Mouse (Mus musculus): ENCODE measurements around the gene Gm10638. TPM values are rescaled to one million over a fixed set of nuclear protein-coding genes. Genes with fewer than 3 reads are reported as not detected.

Gm10638 gene
- polyA plus RNA-seq, 1 experiment from 2014 or later: 10.6 TPM

DNA sequence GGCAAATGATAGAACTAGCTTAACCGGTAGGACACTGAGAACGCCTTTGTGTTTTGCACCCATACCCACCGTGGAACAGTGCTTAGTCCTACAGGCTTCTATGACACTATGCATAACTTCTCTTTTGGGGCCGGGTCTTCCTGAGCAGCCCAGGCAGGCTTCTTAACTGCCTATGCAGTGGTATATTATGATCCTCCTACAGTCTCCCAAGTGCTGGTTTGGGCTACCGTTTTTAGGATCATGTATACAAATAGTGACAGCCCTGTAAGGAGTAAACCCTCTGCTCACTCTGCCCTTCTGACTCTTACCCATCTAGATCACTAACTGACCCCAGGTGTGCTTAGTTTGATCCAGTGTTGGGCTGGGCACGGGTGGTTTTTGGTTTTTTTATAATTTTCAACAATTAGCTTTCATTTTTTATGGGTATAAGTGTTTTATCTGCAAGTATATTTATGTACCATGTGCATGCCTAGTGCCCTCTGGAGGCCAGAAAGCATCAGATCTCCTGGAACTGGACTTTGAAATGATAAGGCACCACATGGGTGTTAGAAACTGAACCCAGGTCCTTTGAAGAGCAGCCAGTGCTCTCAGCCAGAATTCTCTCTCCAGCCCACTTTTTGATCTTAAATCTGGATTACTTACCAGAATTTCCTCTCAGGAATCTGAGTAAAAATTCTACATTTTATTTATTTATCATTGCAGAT lies 24.6 kb upstream of the Gm10638 start:
- no peaks in the 10 kb centered on the region for H3K9me3 ChIP-seq (replicated peaks)
- WGBS: 97% methylated on average over 6 of the region's 6 CpGs
- H3K36me3 ChIP-seq: peaks cover 38% of the 10 kb centered on the region
- H3K4me3 ChIP-seq: no peak overlapping the region
- H3K9ac ChIP-seq: no peak overlapping the region
- ATAC-seq (ENCODE audit: low FRiP score): no peak
- H3K4me2 ChIP-seq (replicated peaks): no peak overlapping the region
- no peak overlapping the region for H3K27ac ChIP-seq
- H3K27me3 ChIP-seq: no peaks in the 10 kb centered on the region
- no peaks in the 10 kb centered on the region for H3K4me1 ChIP-seq

DNA sequence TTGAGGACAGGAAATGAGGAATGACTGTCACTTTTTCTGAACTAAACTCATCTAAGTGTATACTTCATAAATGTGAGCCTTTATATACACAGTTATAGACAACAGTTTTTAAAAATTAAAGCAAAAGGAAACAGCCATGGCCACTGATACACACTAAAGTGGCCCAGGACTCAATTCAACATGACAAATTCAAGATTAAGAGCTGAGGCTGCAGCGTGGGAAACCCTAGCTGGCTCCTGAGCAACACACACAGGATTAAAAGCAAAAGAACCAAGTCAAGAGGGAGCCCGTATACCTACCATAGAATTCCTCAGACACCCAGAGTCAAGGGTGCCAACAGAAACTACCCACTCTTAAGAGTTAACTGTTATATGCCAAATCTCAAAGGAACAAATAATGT lies 24.0 kb upstream of the Gm10638 start:
- no peak overlapping the region for H3K27ac ChIP-seq
- H3K4me2 ChIP-seq (replicated peaks): no peak overlapping the region
- H3K27me3 ChIP-seq: no peaks in the 10 kb centered on the region
- H3K4me3 ChIP-seq: no peak overlapping the region
- peaks cover 38% of the 10 kb centered on the region for H3K36me3 ChIP-seq
- H3K4me1 ChIP-seq: no peaks in the 10 kb centered on the region
- 89% methylated on average over 2 of the region's 2 CpGs for WGBS
- no peaks in the 10 kb centered on the region for H3K9me3 ChIP-seq (replicated peaks)
- H3K9ac ChIP-seq: no peak overlapping the region
- ATAC-seq (ENCODE audit: low FRiP score): no peak

DNA sequence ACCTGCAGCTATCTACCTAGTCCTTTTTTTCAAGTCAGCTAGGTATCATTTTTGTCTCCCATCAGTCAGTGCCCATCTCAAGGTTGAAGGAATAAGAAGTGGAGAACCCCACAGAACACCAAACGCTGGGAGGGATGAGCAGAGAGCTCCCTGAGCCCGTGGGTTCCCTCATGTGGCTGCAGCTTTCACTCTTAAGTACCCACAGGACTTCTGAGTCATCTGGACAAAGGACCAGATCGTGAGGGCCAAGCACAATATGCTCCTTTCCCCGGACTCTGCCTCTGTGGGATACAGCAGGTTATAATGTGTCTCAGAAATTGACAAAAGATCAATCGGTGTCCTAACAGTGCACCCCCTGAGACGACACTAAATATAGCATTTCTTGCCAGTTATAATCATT lies 18.5 kb upstream of the Gm10638 start:
- ATAC-seq (ENCODE audit: low FRiP score): no peak
- Histone ChIP-seq H3K4me1 (peaks cover 22% of the 10 kb centered on the region), H3K4me3 (no peak overlapping the region), H3K36me3 (peaks cover 17% of the 10 kb centered on the region; the same call in 1 of the 2 replicates), H3K27me3 (no peaks in the 10 kb centered on the region), H3K27ac (no peak overlapping the region; the same call in 1 of the 2 replicates), H3K4me2 (replicated peaks) (no peak overlapping the region), H3K9ac (no peak overlapping the region), H3K9me3 (replicated peaks) (no peaks in the 10 kb centered on the region)
- 80% methylated on average over 6 of the region's 6 CpGs for WGBS

DNA sequence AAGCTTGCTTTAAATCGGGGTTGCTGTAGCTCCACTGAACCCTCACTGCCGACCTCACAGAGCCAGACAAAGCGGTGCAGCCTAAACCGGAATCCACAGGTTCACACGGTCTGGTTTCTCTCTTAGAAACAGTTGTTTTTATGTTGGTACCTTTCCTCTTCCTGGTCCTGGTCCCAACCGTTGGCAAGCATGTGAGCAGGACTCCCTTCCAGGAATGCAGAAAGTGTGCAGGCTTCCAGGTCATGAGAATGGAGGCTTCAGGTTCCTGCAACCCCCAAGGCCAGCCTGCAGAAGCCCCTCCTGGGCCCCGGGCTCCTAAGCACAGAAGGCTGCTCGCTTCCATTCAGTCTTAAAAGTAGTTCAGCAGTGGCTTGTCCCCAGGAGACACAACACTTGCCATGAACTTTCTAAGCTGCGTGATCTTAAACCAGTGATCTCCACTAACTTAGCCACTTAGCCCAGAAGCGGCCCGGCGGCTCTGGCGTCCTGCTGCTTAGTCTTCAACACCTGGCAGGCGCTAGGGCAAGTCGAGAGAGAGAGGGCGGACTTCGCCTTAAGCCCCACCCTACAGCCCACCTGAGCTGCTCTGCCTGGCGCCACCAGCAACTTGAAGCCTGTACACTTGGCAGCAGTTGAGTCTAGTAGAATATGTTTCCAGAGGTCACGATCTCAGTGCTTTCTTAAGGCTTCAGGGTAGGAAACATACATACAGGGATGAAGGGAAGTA lies 17.1 kb upstream of the Gm10638 start:
- Histone ChIP-seq H3K9me3 (replicated peaks) (no peaks in the 10 kb centered on the region), H3K4me2 (replicated peaks) (no peak overlapping the region), H3K36me3 (peaks cover 11% of the 10 kb centered on the region; the same call in 1 of the 2 replicates), H3K27ac (no peak overlapping the region), H3K4me3 (no peak overlapping the region), H3K9ac (no peak overlapping the region), H3K27me3 (no peaks in the 10 kb centered on the region), H3K4me1 (peaks cover 22% of the 10 kb centered on the region)
- ATAC-seq (ENCODE audit: low FRiP score): no peak
- WGBS: 69% methylated on average over 19 of the region's 19 CpGs

DNA sequence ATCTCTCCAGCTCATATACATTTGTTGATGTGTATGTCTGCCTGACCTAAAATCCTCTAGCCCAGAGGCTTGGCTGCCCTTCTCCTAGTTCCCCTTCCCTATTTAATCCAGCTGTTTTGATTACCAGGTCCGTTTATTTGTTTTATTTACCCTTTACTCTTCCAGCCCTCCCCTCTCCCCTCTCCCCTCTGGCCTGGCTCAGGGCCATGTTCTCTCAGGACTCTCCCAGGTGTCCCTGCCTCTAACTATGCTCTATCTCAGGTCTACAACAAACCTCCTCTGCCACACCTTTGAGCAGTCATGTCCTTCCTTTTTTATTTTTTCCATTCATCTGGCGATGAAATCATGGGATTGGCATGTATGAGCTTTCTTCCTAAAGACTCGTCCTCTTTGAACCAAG lies 15.2 kb upstream of the Gm10638 start:
- WGBS: 63% methylated on average over 3 of the region's 3 CpGs
- no peaks in the 10 kb centered on the region for H3K9me3 ChIP-seq (replicated peaks)
- no peak overlapping the region for H3K27ac ChIP-seq
- no peak overlapping the region for H3K4me2 ChIP-seq (replicated peaks)
- no peak for ATAC-seq (ENCODE audit: low FRiP score)
- H3K27me3 ChIP-seq: no peaks in the 10 kb centered on the region
- no peak overlapping the region for H3K4me3 ChIP-seq
- peaks cover 8% of the 10 kb centered on the region; the same call in 1 of the 2 replicates for H3K36me3 ChIP-seq
- H3K9ac ChIP-seq: no peak overlapping the region
- H3K4me1 ChIP-seq: peaks cover 22% of the 10 kb centered on the region

DNA sequence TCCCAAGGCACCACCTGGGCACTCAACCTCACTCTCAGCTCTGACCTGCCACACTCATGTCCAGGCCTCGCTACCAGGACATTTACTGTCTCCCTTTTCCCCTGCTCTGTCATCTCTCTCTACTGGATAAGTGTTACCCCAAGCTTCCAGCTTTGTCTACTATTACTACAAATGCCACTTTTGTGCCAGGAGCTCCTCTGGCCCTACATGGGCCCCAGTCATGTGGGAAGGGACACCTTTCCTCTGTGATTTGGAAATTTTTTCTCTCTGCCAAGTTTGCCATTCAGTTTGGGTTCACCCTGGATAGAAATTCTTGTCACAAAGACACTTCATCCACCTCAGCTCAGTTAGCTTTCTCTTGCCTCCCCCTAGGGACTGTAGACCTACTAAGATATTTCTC lies 14.6 kb upstream of the Gm10638 start:
- Histone ChIP-seq H3K4me3 (no peak overlapping the region), H3K4me2 (replicated peaks) (no peak overlapping the region), H3K9ac (no peak overlapping the region), H3K27me3 (no peaks in the 10 kb centered on the region), H3K9me3 (replicated peaks) (no peaks in the 10 kb centered on the region), H3K27ac (no peak overlapping the region), H3K4me1 (peaks cover 28% of the 10 kb centered on the region), H3K36me3 (peaks cover 5% of the 10 kb centered on the region; the same call in 1 of the 2 replicates)
- ATAC-seq (ENCODE audit: low FRiP score): no peak
- WGBS: 81% methylated on average over 1 of the region's 1 CpGs

DNA sequence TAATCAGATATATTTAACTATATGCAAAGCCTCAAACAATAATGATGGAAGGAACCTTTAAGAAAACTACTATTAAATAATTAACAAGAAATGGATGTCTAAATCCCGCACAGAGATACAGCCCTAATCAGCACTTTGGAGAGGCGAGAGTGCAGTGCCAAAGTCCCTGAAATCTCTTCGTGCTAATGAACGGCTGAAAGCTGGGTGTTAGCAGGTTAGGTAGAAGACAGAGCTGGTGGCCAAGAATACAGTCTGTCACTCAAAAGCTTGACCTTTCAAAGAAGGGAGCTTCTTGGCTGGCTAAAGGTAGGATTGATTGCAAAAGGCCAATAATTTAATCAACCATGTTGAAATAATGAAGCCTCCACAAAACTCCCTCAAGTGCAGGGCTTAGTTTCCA lies 11.3 kb upstream of the Gm10638 start:
- WGBS: 82% methylated on average over 4 of the region's 4 CpGs
- Histone ChIP-seq H3K9me3 (replicated peaks) (no peaks in the 10 kb centered on the region), H3K27me3 (no peaks in the 10 kb centered on the region), H3K9ac (no peak overlapping the region), H3K4me3 (no peak overlapping the region), H3K36me3 (no peaks in the 10 kb centered on the region), H3K4me2 (replicated peaks) (no peak overlapping the region), H3K4me1 (peaks cover 11% of the 10 kb centered on the region), H3K27ac (no peak overlapping the region)
- no peak for ATAC-seq (ENCODE audit: low FRiP score)

DNA sequence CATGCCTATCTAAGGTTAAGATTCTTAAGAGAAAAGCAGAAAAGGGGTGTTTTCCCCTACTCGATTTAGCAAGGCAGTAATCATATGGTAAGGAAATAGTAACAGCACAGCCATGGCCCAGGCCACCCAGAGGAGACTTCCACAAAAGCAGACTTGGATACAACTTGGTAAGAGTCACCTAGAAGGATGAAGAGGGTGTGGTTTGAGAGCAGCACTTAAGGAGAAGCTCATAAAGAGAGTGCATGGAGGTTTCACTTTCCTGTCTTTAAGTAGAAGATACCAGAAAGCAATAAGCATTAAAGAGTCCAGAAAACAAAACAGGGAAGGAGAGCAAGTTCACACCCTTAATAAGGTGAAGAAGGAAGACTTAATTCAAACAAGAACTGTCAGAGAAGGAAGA lies 10.5 kb upstream of the Gm10638 start:
- H3K27me3 ChIP-seq: no peaks in the 10 kb centered on the region
- H3K9me3 ChIP-seq (replicated peaks): no peaks in the 10 kb centered on the region
- no peak overlapping the region for H3K4me3 ChIP-seq
- no peak for ATAC-seq (ENCODE audit: low FRiP score)
- H3K9ac ChIP-seq: no peak overlapping the region
- WGBS: 80% methylated on average over 1 of the region's 1 CpGs
- no peak overlapping the region for H3K4me2 ChIP-seq (replicated peaks)
- H3K4me1 ChIP-seq: peaks cover 11% of the 10 kb centered on the region
- H3K27ac ChIP-seq: no peak overlapping the region
- no peaks in the 10 kb centered on the region for H3K36me3 ChIP-seq

DNA sequence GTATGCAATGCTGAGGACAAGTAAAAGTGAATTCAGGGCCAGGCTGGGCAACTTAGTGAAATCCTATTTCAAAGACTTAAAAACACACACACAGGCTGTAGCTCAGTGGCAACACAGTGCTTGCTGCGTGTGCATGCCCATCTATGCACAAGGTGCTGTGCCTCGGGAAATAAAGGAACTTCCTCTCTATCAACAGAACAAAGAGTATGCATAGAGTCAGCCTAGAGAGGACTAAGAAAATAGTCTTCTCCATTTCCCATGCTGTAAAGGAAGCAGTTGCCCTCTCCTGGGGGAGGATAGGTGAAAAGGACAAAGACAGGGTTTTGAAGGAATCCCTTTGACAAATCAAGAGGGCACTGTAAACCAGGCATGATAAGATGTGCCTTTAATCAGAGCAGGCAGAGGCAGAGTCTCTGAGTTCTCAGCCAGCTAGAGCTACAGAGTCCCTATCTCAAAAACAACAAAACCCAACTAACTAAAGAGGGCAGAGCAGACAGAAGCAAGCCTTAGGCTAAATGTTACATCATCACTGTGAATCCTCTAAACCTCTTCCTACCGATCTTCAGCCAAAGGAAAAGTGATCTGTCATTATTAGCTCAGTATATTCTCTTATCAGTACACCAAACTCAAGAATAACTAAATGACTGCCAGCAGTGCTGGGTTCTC lies 9.9 kb upstream of the Gm10638 start:
- Histone ChIP-seq H3K4me2 (replicated peaks) (no peak overlapping the region), H3K9me3 (replicated peaks) (no peaks in the 10 kb centered on the region), H3K36me3 (no peaks in the 10 kb centered on the region), H3K27me3 (no peaks in the 10 kb centered on the region), H3K9ac (no peak overlapping the region), H3K27ac (no peak overlapping the region), H3K4me3 (no peak overlapping the region), H3K4me1 (peaks cover 8% of the 10 kb centered on the region)
- WGBS: 61% methylated on average over 3 of the region's 3 CpGs
- ATAC-seq (ENCODE audit: low FRiP score): no peak

DNA sequence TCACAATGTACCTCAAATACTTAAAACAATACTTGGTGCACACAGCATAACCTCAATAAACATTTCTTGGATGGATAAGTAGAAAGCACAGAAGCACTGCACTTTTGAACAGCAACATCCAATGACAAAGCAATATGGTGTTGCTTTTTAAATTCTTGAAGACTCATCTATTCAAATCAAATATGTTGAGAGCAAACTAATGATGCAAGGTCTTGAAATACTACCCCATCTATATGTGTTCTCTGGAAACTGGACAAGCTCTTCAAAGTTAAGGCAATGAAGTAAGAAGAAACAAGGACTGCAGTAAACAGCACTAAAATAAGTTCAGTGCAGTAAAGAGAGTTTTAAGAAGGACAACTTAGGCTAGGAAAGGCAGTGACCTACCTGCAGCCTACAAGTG lies 4.6 kb upstream of the Gm10638 start:
- Histone ChIP-seq H3K27me3 (no peaks in the 10 kb centered on the region), H3K4me2 (replicated peaks) (no peak overlapping the region), H3K9me3 (replicated peaks) (no peaks in the 10 kb centered on the region), H3K9ac (no peak overlapping the region), H3K27ac (no peak overlapping the region), H3K36me3 (no peaks in the 10 kb centered on the region), H3K4me3 (no peak overlapping the region), H3K4me1 (peaks cover 19% of the 10 kb centered on the region)
- no peak for ATAC-seq (ENCODE audit: low FRiP score)

DNA sequence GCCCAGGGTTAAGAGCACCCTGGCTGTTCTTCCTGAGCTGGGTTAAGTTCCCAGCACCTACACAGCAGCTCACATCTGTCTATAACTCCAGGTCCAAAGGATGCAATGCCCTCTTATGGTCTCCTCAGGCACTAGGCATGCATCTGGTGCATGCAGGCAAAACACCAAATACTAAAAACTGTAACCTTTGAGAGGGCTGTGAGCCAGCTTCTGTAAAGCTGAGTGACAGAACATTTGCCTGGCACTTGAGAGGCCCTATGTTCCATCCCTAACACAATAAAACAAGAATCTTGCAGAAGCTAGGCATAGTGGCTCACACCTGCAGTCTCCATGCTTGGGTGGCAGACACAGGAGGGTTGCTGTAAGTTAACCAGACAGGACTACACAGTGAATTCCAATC lies 3.9 kb upstream of the Gm10638 start:
- Histone ChIP-seq H3K9ac (no peak overlapping the region), H3K27ac (no peak overlapping the region), H3K36me3 (no peaks in the 10 kb centered on the region), H3K4me1 (peaks cover 22% of the 10 kb centered on the region), H3K4me2 (replicated peaks) (no peak overlapping the region), H3K4me3 (no peak overlapping the region), H3K27me3 (no peaks in the 10 kb centered on the region), H3K9me3 (replicated peaks) (no peaks in the 10 kb centered on the region)
- no peak for ATAC-seq (ENCODE audit: low FRiP score)

DNA sequence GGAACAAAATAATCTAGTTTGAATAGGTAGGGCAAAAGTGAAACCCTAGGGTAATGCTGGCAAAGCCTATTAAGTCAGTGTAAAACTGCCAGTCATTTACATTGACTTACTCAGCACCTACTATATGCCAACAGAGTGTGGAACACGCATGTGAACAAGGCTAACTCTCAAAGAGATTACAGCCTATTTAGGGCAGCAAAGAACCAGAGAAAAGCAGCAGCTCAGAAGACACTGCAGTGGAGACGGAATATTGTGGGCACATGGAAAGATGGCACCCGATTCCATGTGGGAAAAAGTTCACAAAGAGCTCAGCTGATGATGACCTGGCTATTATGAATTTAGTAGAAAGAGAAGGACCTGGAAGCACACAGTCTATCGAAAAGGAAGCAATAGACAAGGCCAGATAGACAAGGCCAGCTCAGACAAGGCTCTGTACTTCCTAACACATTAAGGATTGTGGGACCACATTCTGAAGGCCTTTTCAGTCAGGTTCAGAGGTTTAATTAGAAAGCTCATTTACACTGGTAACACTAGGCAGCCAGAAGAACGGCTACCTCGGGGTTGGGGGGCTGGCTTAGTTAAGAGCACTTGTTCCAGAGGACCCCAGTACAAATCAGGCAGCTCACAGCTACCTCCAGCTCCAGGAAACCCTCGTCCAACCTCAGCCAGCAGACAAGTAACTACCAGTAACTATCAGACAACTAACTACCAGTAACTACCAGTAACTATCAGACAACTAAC lies 2.7 kb upstream of the Gm10638 start:
- no peak overlapping the region for H3K9ac ChIP-seq
- H3K36me3 ChIP-seq: no peaks in the 10 kb centered on the region
- peaks cover 25% of the 10 kb centered on the region for H3K4me1 ChIP-seq
- no peak overlapping the region for H3K4me3 ChIP-seq
- no peak overlapping the region for H3K4me2 ChIP-seq (replicated peaks)
- no peak overlapping the region for H3K27ac ChIP-seq
- ATAC-seq (ENCODE audit: low FRiP score): no peak
- no peaks in the 10 kb centered on the region for H3K9me3 ChIP-seq (replicated peaks)
- no peaks in the 10 kb centered on the region for H3K27me3 ChIP-seq
- WGBS: 87% methylated on average over 7 of the region's 7 CpGs

Measured in hindbrain, embryonic 12.5 days (tissue).